Mouse (Mus musculus) intestine, postnatal 0 days (tissue): ENCODE measurements around the gene Aldh5a1. TPM values are rescaled to one million over a fixed set of nuclear protein-coding genes. Genes with fewer than 3 reads are reported as not detected.

ENCODE experiments used
- ATAC-seq: fragments of 200-750 bp; cut with Nextera tagmentation; 2 replicates; pipeline ENCODE4 v1.8.0; 2017; ENCODE audit warnings: mild to moderate bottlenecking, moderate TSS enrichment, moderate library complexity
- H3K27ac ChIP-seq: fragments of 300-500 bp; sonication (generic); 2 replicates; pipeline ENCODE4 v1.5.1; 2014; ENCODE audit warnings: mild to moderate bottlenecking, low read depth, low read length, moderate library complexity
- H3K27me3 ChIP-seq: fragments of 300-500 bp; sonication (generic); replicated peaks from 2 replicates; pipeline ENCODE4 v1.6.1; 2014; ENCODE audit warnings: low read length, mixed read lengths; ENCODE audit not compliant: control insufficient read depth, insufficient read depth
- H3K36me3 ChIP-seq: fragments of 300-500 bp; sonication (generic); 2 replicates; pipeline ENCODE4 v1.6.1; 2014; ENCODE audit warnings: mild to moderate bottlenecking, moderate library complexity; ENCODE audit not compliant: control insufficient read depth, insufficient read depth
- H3K4me1 ChIP-seq: fragments of 300-500 bp; sonication (generic); replicated peaks from 2 replicates; pipeline ENCODE4 v1.6.1; 2014; ENCODE audit warnings: antibody characterized with exemption, low read length, mixed read lengths; ENCODE audit not compliant: control insufficient read depth, insufficient read depth
- H3K4me2 ChIP-seq: fragments of 300-500 bp; sonication (generic); replicated peaks from 2 replicates; pipeline ENCODE4 v1.6.1; 2014; ENCODE audit warnings: low read depth, mild to moderate bottlenecking, moderate library complexity
- H3K4me3 ChIP-seq: fragments of 300-500 bp; sonication (generic); 2 replicates; pipeline ENCODE4 v1.5.1; 2014; ENCODE audit warnings: low read depth, low read length
- H3K9ac ChIP-seq: fragments of 300-500 bp; sonication (generic); 2 replicates; pipeline ENCODE4 v1.6.1; 2014; ENCODE audit warnings: mild to moderate bottlenecking, low read depth, low read length
- H3K9me3 ChIP-seq: fragments of 300-500 bp; sonication (generic); 2 replicates; pipeline ENCODE4 v1.6.1; 2016; ENCODE audit warnings: mixed run types; ENCODE audit not compliant: control insufficient read depth
- CTCF ChIP-seq: sonication (generic); IDR thresholded peaks from 2 replicates; pipeline ENCODE4 v1.5.1; 2016; ENCODE audit warnings: low read depth, mild to moderate bottlenecking, control low read depth, antibody characterized with exemption, moderate library complexity
- WGBS: fragments of 180-500 bp; shearing (Covaris S2); extraction: QIAGEN DNeasy Blood & Tissue Kit; methylation state at CpG from one replicate; pipeline ENCODE4 v1.1.7; 2014; 5-methylcytosine and 5-hydroxymethylcytosine counted together
- polyA plus RNA-seq: library from polyadenylated mRNA; unstranded; fragments of >200 nt; fragmentation: Nextera tagmentation; extraction: Ambion mirVana; gene quantifications from 2 replicates; pipeline ENCODE4 v1.2.1, GENCODE M21; 2015

Gene Aldh5a1
- polyA plus RNA-seq, 1 experiment from 2014 or later, result 5.4 TPM

- WGBS, result 78% methylated on average over 11 of the region's 11 CpGs
- TF ChIP-seq CTCF, result no peak
- no peaks in the 10 kb centered on the region for H3K4me1 ChIP-seq
These were observed 30.5 kb downstream of the Aldh5a1 start for GRCm38 (mm10) chr13:24906831-24907570.

GRCm38 (mm10) chr13:24905422-24905821, 32.0 kb downstream of the Aldh5a1 start:
- no peak overlapping the region for H3K4me2 ChIP-seq
- no peak overlapping the region for H3K9ac ChIP-seq
- 90% methylated on average over 12 of the region's 12 CpGs for WGBS
- no peaks in the 10 kb centered on the region; the same call in 1 of the 2 replicates for H3K36me3 ChIP-seq
- no peaks in the 10 kb centered on the region for H3K27me3 ChIP-seq
- no peak overlapping the region for H3K4me3 ChIP-seq
- H3K9me3 ChIP-seq, result no peaks in the 10 kb centered on the region
- no peak for ATAC-seq
- no peak for TF ChIP-seq CTCF
- no peaks in the 10 kb centered on the region for H3K4me1 ChIP-seq
- no peak overlapping the region for H3K27ac ChIP-seq

More at GRCm38 (mm10) chr13:24906831-24907570, 30.5 kb downstream of the Aldh5a1 start:
- no peak overlapping the region for H3K4me3 ChIP-seq
- ATAC-seq, result no peak
- H3K27ac ChIP-seq, result no peak overlapping the region
- H3K27me3 ChIP-seq, result no peaks in the 10 kb centered on the region
- no peaks in the 10 kb centered on the region for H3K9me3 ChIP-seq
- no peak overlapping the region for H3K4me2 ChIP-seq
- no peak overlapping the region for H3K9ac ChIP-seq
- peaks cover 5% of the 10 kb centered on the region; the same call in 1 of the 2 replicates for H3K36me3 ChIP-seq

GRCm38 (mm10) chr13:24903412-24903811, 34.0 kb downstream of the Aldh5a1 start:
- no peak for ATAC-seq
- no peak overlapping the region for H3K27ac ChIP-seq
- no peaks in the 10 kb centered on the region for H3K27me3 ChIP-seq
- H3K4me2 ChIP-seq, result no peak overlapping the region
- H3K9ac ChIP-seq, result no peak overlapping the region
- H3K4me3 ChIP-seq, result no peak overlapping the region
- H3K4me1 ChIP-seq, result no peaks in the 10 kb centered on the region
- no peaks in the 10 kb centered on the region for H3K9me3 ChIP-seq
- no peak for TF ChIP-seq CTCF
- 80% methylated on average over 6 of the region's 6 CpGs for WGBS
- peaks cover 5% of the 10 kb centered on the region; the same call in 1 of the 2 replicates for H3K36me3 ChIP-seq

GRCm38 (mm10) chr13:24901916-24902315, 35.5 kb downstream of the Aldh5a1 start:
- H3K36me3 ChIP-seq, result peaks cover 5% of the 10 kb centered on the region; the same call in 1 of the 2 replicates
- 92% methylated on average over 2 of the region's 2 CpGs for WGBS

GRCm38 (mm10) chr13:24893880-24894279, 43.6 kb downstream of the Aldh5a1 start:
- no peak overlapping the region for H3K9ac ChIP-seq
- H3K9me3 ChIP-seq, result no peaks in the 10 kb centered on the region
- no peaks in the 10 kb centered on the region for H3K36me3 ChIP-seq
- WGBS, result 41% methylated on average over 2 of the region's 2 CpGs
- H3K4me3 ChIP-seq, result no peak overlapping the region
- peak; percentile 61; the same call in 1 of the 2 replicates for ATAC-seq
- no peak for TF ChIP-seq CTCF
- H3K27me3 ChIP-seq, result no peaks in the 10 kb centered on the region
- no peaks in the 10 kb centered on the region for H3K4me1 ChIP-seq
- H3K27ac ChIP-seq, result peak overlapping the region; percentile 41; the same call in 1 of the 2 replicates
- no peak overlapping the region for H3K4me2 ChIP-seq

More at GRCm38 (mm10) chr13:24901916-24902315, 35.5 kb downstream of the Aldh5a1 start:
- Histone ChIP-seq H3K4me1 (no peaks in the 10 kb centered on the region), H3K9ac (no peak overlapping the region), H3K27me3 (no peaks in the 10 kb centered on the region), H3K4me3 (no peak overlapping the region), H3K4me2 (no peak overlapping the region), H3K9me3 (no peaks in the 10 kb centered on the region), H3K27ac (no peak overlapping the region)
- no peak for TF ChIP-seq CTCF
- ATAC-seq, result no peak

- Histone ChIP-seq H3K27me3 (no peaks in the 10 kb centered on the region), H3K27ac (no peak overlapping the region), H3K4me3 (no peak overlapping the region), H3K4me2 (no peak overlapping the region), H3K9me3 (no peaks in the 10 kb centered on the region), H3K9ac (no peak overlapping the region), H3K36me3 (no peaks in the 10 kb centered on the region), H3K4me1 (no peaks in the 10 kb centered on the region)
- no peak for ATAC-seq
- 51% methylated on average over 3 of the region's 3 CpGs for WGBS
- no peak for TF ChIP-seq CTCF
These were observed 44.9 kb downstream of the Aldh5a1 start for GRCm38 (mm10) chr13:24892516-24892915.
